Mouse (Mus musculus): Measurements from ENCODE around the gene Elk3. TPM values are rescaled to one million over a fixed set of nuclear protein-coding genes. Genes with fewer than 3 reads are reported as not detected.

The Elk3 gene
- total and polyA plus RNA-seq, 3 experiments, result 0.33 TPM; not detected in 2

DNA sequence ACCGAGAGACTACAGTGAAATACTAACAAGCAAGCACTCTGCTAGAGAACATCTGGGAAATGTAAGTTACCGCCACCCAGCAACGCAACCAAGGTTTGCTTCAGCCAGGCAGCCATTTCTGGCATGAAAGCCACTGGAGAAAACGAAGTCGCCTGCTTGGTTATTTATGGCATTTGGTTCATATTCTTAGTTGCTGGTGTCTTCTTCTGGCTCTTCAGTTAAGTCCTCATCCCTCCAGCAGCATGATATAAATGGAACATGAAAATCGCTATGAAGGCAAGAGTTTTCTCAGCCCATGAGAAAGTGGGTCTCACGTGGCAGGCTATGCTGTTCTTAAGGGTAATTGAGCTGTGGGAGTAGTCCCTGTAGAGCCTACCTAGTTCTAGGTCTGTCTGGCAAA lies 44.4 kb downstream of the Elk3 start:
- DNase-seq (ENCODE audit: low spot score) (no peak), ATAC-seq (ENCODE audit: extremely low read depth, insufficient number of reproducible peaks, low FRiP score, poor library complexity, severe bottlenecking) (no peak)
- H3K9me3 ChIP-seq (replicated peaks), result no peaks in the 10 kb centered on the region
- peaks cover 4% of the 10 kb centered on the region for H3K36me3 ChIP-seq (replicated peaks)
- H3K27me3 ChIP-seq (ENCODE audit: insufficient read depth, low read length), result peaks cover 7% of the 10 kb centered on the region; the same call in 1 of the 2 replicates
- TF ChIP-seq GATA2 (IDR thresholded peaks at IDR 0.05; ENCODE audit: borderline replicate concordance, low read depth, low read length), result no peak
- no peak for TF ChIP-seq POLR2AphosphoS5 (IDR thresholded peaks at IDR 0.05; ENCODE audit: insufficient replicate concordance, low read depth, low read length)
- no peak for TF ChIP-seq TAL1 (conservative IDR thresholded peaks at IDR 0.05; ENCODE audit: low read depth, low read length)
- TF ChIP-seq CTCF (IDR thresholded peaks at IDR 0.05; ENCODE audit: low read depth, low read length), result no peak
- TF ChIP-seq GATA1 (IDR thresholded peaks at IDR 0.05; ENCODE audit: borderline replicate concordance, low read length), result no peak
- H3K4me1 ChIP-seq (ENCODE audit: insufficient read depth, low read depth, low read length), result peaks cover 30% of the 10 kb centered on the region
- no peak overlapping the region for H3K4me3 ChIP-seq (ENCODE audit: low read depth, low read length)

DNA sequence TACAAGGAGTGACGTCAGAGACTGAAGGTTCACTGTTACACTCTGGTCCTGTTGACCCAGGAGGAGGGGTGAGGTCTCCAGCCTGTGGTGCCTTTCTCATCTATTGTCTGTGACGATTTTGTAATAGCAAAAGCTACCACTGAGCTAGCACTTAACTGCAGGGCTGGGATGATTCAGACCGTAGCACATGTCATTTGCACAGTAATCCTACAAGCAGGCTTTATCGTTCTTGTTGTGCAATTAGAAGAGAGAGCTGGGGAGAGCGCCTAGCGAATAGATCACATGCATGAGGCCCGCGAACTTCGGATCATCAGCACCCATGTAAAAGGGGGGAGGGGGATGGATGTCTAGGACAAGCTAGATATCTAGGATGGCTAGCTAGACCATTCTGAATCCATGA lies 45.1 kb downstream of the Elk3 start:
- Histone ChIP-seq H3K36me3 (replicated peaks) (peaks cover 4% of the 10 kb centered on the region), H3K4me1 (ENCODE audit: insufficient read depth, low read depth, low read length) (peaks cover 32% of the 10 kb centered on the region), H3K27me3 (ENCODE audit: insufficient read depth, low read length) (peaks cover 7% of the 10 kb centered on the region; the same call in 1 of the 2 replicates), H3K9me3 (replicated peaks) (no peaks in the 10 kb centered on the region), H3K4me3 (ENCODE audit: low read depth, low read length) (no peak overlapping the region)
- no peak for TF ChIP-seq GATA1 (IDR thresholded peaks at IDR 0.05; ENCODE audit: borderline replicate concordance, low read length)
- TF ChIP-seq CTCF (IDR thresholded peaks at IDR 0.05; ENCODE audit: low read depth, low read length), result no peak
- TF ChIP-seq TAL1 (conservative IDR thresholded peaks at IDR 0.05; ENCODE audit: low read depth, low read length), result no peak
- no peak for TF ChIP-seq GATA2 (IDR thresholded peaks at IDR 0.05; ENCODE audit: borderline replicate concordance, low read depth, low read length)
- TF ChIP-seq POLR2AphosphoS5 (IDR thresholded peaks at IDR 0.05; ENCODE audit: insufficient replicate concordance, low read depth, low read length), result no peak
- ATAC-seq (ENCODE audit: extremely low read depth, insufficient number of reproducible peaks, low FRiP score, poor library complexity, severe bottlenecking) (no peak), DNase-seq (ENCODE audit: low spot score) (no peak)

DNA sequence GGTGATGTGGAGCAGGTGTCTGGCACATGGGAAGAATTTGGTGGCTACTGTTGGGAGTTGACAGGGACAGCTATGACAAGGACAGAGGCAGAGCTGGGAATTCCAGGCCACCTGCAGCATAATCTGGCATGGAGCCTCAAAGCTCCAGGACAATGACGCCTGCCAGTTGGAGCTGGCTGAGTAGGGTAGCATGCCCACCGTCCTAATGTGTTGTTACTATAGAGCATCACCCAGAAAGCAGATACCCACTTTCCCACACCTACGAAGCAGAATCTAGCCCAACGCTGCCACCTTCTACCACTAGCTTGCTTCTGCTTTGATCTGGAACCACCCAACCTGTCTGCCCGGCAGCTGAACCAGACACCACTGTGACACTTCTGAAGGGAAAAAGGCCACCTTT lies 46.9 kb downstream of the Elk3 start:
- no peak for ATAC-seq (ENCODE audit: extremely low read depth, insufficient number of reproducible peaks, low FRiP score, poor library complexity, severe bottlenecking)
- H3K4me1 ChIP-seq (ENCODE audit: insufficient read depth, low read depth, low read length), result peaks cover 17% of the 10 kb centered on the region
- TF ChIP-seq GATA1 (IDR thresholded peaks at IDR 0.05; ENCODE audit: borderline replicate concordance, low read length), result no peak
- TF ChIP-seq TAL1 (conservative IDR thresholded peaks at IDR 0.05; ENCODE audit: low read depth, low read length), result no peak
- TF ChIP-seq GATA2 (IDR thresholded peaks at IDR 0.05; ENCODE audit: borderline replicate concordance, low read depth, low read length), result no peak
- no peak for TF ChIP-seq POLR2AphosphoS5 (IDR thresholded peaks at IDR 0.05; ENCODE audit: insufficient replicate concordance, low read depth, low read length)
- no peak for TF ChIP-seq CTCF (IDR thresholded peaks at IDR 0.05; ENCODE audit: low read depth, low read length)
- H3K36me3 ChIP-seq (replicated peaks), result peaks cover 4% of the 10 kb centered on the region
- peaks cover 7% of the 10 kb centered on the region; the same call in 1 of the 2 replicates for H3K27me3 ChIP-seq (ENCODE audit: insufficient read depth, low read length)
- no peak overlapping the region for H3K4me3 ChIP-seq (ENCODE audit: low read depth, low read length)
- no peaks in the 10 kb centered on the region for H3K9me3 ChIP-seq (replicated peaks)
- DNase-seq (ENCODE audit: low spot score), result no peak

DNA sequence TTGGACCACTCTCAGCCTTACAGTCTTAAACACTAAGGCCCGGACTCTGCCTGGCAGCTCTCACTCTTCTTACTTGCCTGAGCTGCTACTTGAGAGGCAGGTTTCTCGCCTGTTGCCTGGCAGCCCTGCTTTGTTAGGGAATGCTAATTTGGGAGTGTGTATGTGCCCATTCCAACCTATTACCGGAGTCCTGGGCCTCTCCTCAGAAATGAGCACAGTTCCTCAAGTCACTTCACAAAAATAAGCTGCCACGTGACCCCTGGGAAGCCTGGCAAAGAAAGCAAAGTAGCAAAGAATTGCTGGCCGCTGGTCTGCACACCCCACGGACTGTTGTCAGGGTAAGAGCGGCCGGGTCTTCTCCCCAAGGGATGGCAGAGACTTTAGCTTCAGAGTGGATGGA lies 47.5 kb downstream of the Elk3 start:
- Histone ChIP-seq H3K4me3 (ENCODE audit: low read depth, low read length) (no peak overlapping the region), H3K4me1 (ENCODE audit: insufficient read depth, low read depth, low read length) (peaks cover 14% of the 10 kb centered on the region), H3K36me3 (replicated peaks) (peaks cover 4% of the 10 kb centered on the region), H3K27me3 (ENCODE audit: insufficient read depth, low read length) (peaks cover 7% of the 10 kb centered on the region; the same call in 1 of the 2 replicates), H3K9me3 (replicated peaks) (no peaks in the 10 kb centered on the region)
- TF ChIP-seq CTCF (IDR thresholded peaks at IDR 0.05; ENCODE audit: low read depth, low read length), result no peak
- TF ChIP-seq GATA2 (IDR thresholded peaks at IDR 0.05; ENCODE audit: borderline replicate concordance, low read depth, low read length), result no peak
- TF ChIP-seq TAL1 (conservative IDR thresholded peaks at IDR 0.05; ENCODE audit: low read depth, low read length), result no peak
- ATAC-seq (ENCODE audit: extremely low read depth, insufficient number of reproducible peaks, low FRiP score, poor library complexity, severe bottlenecking) (no peak), DNase-seq (ENCODE audit: low spot score) (no peak)

DNA sequence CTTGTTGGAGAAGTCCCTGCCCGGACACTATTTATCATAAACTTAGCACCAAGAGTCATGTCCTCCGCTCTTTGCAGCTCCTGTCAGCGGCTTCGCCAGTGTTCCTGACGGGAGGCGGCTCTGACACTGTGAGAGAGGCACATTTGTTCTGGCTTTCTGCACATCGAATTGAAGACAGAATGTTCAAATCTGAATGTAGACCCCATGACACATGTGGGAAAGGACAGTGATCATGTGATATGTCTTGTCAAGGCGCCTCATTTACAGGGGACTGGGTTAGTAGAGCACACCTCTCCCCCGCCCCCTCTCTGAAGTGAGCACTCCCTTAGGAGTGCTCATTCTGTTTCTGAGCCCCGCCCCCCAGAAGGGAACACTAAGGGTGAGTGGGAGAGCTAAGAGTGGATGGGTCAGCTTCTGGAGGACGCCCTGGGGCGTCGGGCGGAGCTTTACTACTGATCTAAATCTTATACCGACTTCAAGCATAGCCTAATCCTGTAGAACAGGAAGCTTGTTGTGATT lies 48.9 kb downstream of the Elk3 start:
- no peak for ATAC-seq (ENCODE audit: extremely low read depth, insufficient number of reproducible peaks, low FRiP score, poor library complexity, severe bottlenecking)
- Histone ChIP-seq H3K27me3 (ENCODE audit: insufficient read depth, low read length) (peaks cover 5% of the 10 kb centered on the region; the same call in 1 of the 2 replicates), H3K36me3 (replicated peaks) (peaks cover 4% of the 10 kb centered on the region), H3K4me1 (ENCODE audit: insufficient read depth, low read depth, low read length) (peaks cover 14% of the 10 kb centered on the region), H3K9me3 (replicated peaks) (no peaks in the 10 kb centered on the region), H3K4me3 (ENCODE audit: low read depth, low read length) (no peak overlapping the region)
- TF ChIP-seq CTCF (IDR thresholded peaks at IDR 0.05; ENCODE audit: low read depth, low read length), result no peak
- TF ChIP-seq GATA1 (IDR thresholded peaks at IDR 0.05; ENCODE audit: borderline replicate concordance, low read length), result no peak
- TF ChIP-seq GATA2 (IDR thresholded peaks at IDR 0.05; ENCODE audit: borderline replicate concordance, low read depth, low read length), result no peak
- TF ChIP-seq POLR2AphosphoS5 (IDR thresholded peaks at IDR 0.05; ENCODE audit: insufficient replicate concordance, low read depth, low read length), result no peak
- TF ChIP-seq TAL1 (conservative IDR thresholded peaks at IDR 0.05; ENCODE audit: low read depth, low read length), result no peak
- DNase-seq (ENCODE audit: low spot score), result no peak

DNA sequence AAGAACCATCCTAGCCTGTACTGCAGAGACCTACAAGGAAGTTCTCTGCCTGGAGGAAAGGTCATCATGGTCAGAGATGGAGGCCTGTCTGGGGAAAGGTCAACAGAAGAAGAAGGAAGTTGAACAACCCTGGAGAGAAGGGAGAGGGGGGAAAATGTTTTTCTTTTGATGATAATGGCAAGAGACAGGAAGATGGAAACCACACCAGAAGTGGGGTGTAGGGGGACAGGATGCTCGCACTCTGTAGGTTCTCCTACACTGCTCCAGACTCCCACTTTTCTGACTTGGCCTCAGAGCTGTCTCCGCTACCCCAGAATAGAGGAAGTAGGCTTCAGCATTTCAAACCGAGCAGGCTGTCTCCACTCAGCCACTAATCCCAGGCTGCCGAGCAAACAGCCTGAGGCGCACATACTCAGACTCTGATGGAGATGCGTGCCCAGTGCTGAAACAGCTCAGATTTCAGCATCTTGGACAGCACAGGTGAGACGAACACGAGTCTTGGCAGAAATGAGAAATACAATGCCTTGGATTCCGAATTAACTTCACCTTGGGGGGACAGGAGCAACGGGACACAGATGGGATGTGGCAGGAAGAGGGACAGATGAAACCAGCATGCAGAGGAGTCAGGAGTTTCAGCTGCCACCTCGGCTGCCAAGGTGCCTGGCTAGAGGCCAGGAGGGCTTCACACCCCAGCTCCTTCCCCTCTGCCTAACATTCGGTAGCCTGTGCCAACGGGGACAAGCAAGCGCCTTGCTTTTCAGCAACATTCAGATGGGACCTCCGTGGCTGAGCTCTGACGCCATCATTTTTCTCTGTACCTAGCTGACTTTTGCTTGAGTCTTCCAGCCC lies 49.6 kb downstream of the Elk3 start:
- no peak for DNase-seq (ENCODE audit: low spot score)
- no peak overlapping the region for H3K4me3 ChIP-seq (ENCODE audit: low read depth, low read length)
- peaks cover 4% of the 10 kb centered on the region for H3K36me3 ChIP-seq (replicated peaks)
- peaks cover 14% of the 10 kb centered on the region for H3K4me1 ChIP-seq (ENCODE audit: insufficient read depth, low read depth, low read length)
- ATAC-seq (ENCODE audit: extremely low read depth, insufficient number of reproducible peaks, low FRiP score, poor library complexity, severe bottlenecking), result no peak; the same call in 1 of the 2 replicates
- TF ChIP-seq GATA1 (IDR thresholded peaks at IDR 0.05; ENCODE audit: borderline replicate concordance, low read length) (no peak), CTCF (IDR thresholded peaks at IDR 0.05; ENCODE audit: low read depth, low read length) (no peak), POLR2AphosphoS5 (IDR thresholded peaks at IDR 0.05; ENCODE audit: insufficient replicate concordance, low read depth, low read length) (no peak), TAL1 (conservative IDR thresholded peaks at IDR 0.05; ENCODE audit: low read depth, low read length) (no peak)
- no peaks in the 10 kb centered on the region for H3K9me3 ChIP-seq (replicated peaks)
- H3K27me3 ChIP-seq (ENCODE audit: insufficient read depth, low read length), result peaks cover 5% of the 10 kb centered on the region; the same call in 1 of the 2 replicates

Data from G1E (cell line).